Mouse (Mus musculus) thymus, adult 2 months (tissue): ENCODE measurements at regions not wholly inside any gene's neighbourhood (a gene's known extent, or its start where the extent isn't known, plus 50 kb on each side); places are given as distances from the start of the nearest gene placed in this dataset.

Experiments used
- CTCF ChIP-seq: fragments of 200-500 bp; IDR thresholded peaks from 2 replicates; pipeline ENCODE4 v1.5.1; 2012; ENCODE audit warnings: mild to moderate bottlenecking, control low read depth, low read length, moderate library complexity, borderline replicate concordance; ENCODE audit not compliant: control insufficient read depth, poor library complexity, insufficient read depth; ENCODE audit errors: extremely low read depth
- POLR2A ChIP-seq: fragments of 200-500 bp; IDR thresholded peaks from 2 replicates; pipeline ENCODE4 v1.6.1; 2012; ENCODE audit warnings: mild to moderate bottlenecking, low read length, control low read depth, moderate library complexity; ENCODE audit not compliant: control insufficient read depth, poor library complexity, insufficient read depth; ENCODE audit errors: extremely low read depth

GRCm38 (mm10) chr2:161177355-161178021 lies 68.6 kb upstream of the Chd6 start:
- TF ChIP-seq POLR2A, result no peak
- no peak for TF ChIP-seq CTCF
